Mouse (Mus musculus) liver, embryonic 14.5 days (tissue): ENCODE data around the gene Naa38. TPM values are rescaled to one million over a fixed set of nuclear protein-coding genes. Genes with fewer than 3 reads are reported as not detected.
A peak's percentile ranks its signal among the peaks of the same experiment; 100 is the strongest.

ENCODE experiments used
- ATAC-seq: fragments of 200-750 bp; cut with Nextera tagmentation; 2 replicates; pipeline ENCODE4 v1.8.0; 2017; ENCODE audit warnings: moderate number of reproducible peaks, mild to moderate bottlenecking, moderate library complexity; ENCODE audit not compliant: insufficient read depth
- DNase-seq, 3 experiments: peaks; one replicate each; pipeline ENCODE4 v3.0.0-alpha.2; 2012 to 2013; ENCODE audit warnings: low read depth in 3 of 3, low spot score in 3 of 3
- H3K27ac ChIP-seq: fragments of 300-500 bp; sonication (generic); 2 replicates; pipeline ENCODE4 v1.5.1; 2014; ENCODE audit warnings: moderate library complexity, mild to moderate bottlenecking, control low read depth, inconsistent platforms
- H3K27me3 ChIP-seq: fragments of 300-500 bp; sonication (generic); 2 replicates; pipeline ENCODE4 v1.6.1; 2014; ENCODE audit warnings: mild to moderate bottlenecking, low read length, moderate library complexity; ENCODE audit not compliant: control insufficient read depth, insufficient read depth
- H3K36me3 ChIP-seq: fragments of 300-500 bp; sonication (generic); replicated peaks from 2 replicates; pipeline ENCODE4 v1.6.1; 2014; ENCODE audit warnings: low read depth; ENCODE audit not compliant: control insufficient read depth, insufficient read depth
- H3K4me1 ChIP-seq, 2 experiments: fragments of 200-500 bp in 1 of 2; fragments of 300-500 bp in 1 of 2; sonication (generic) in 1 of 2; replicated peaks; 2 replicates each; pipeline ENCODE4 v1.6.1; 2012 to 2014; ENCODE audit warnings: antibody characterized with exemption in 1 of 2, inconsistent platforms in 1 of 2, low read length in 1 of 2; ENCODE audit not compliant: control insufficient read depth in 2 of 2, insufficient read depth in 2 of 2
- H3K4me2 ChIP-seq: fragments of 300-500 bp; sonication (generic); 2 replicates; pipeline ENCODE4 v1.6.1; 2014; ENCODE audit warnings: low read depth, mild to moderate bottlenecking, control low read depth, moderate library complexity
- H3K4me3 ChIP-seq, 2 experiments: fragments of 200-500 bp in 1 of 2; fragments of 300-500 bp in 1 of 2; sonication (generic) in 1 of 2; 2 replicates each; pipeline ENCODE4 v1.5.1; 2012 to 2014; ENCODE audit warnings: low read depth in 2 of 2, low read length in 2 of 2, mild to moderate bottlenecking in 2 of 2, control low read depth in 1 of 2, inconsistent platforms in 1 of 2, moderate library complexity in 1 of 2; ENCODE audit not compliant: insufficient read depth in 1 of 2
- H3K9ac ChIP-seq: fragments of 300-500 bp; sonication (generic); replicated peaks from 2 replicates; pipeline ENCODE4 v1.6.1; 2014; ENCODE audit warnings: mild to moderate bottlenecking, control low read depth, moderate library complexity
- H3K9me3 ChIP-seq: fragments of 300-500 bp; sonication (generic); 2 replicates; pipeline ENCODE4 v1.6.1; 2016; ENCODE audit warnings: low read length, mixed read lengths; ENCODE audit not compliant: control insufficient read depth
- CTCF ChIP-seq: IDR thresholded peaks from 2 replicates; pipeline ENCODE4 v1.5.1; 2016; ENCODE audit warnings: antibody characterized with exemption, low read depth, control low read depth
- EP300 ChIP-seq: IDR thresholded peaks from 2 replicates; pipeline ENCODE4 v1.6.1; 2016; ENCODE audit warnings: antibody characterized with exemption, low read depth
- WGBS: fragments of 180-500 bp; shearing (Covaris S2); extraction: QIAGEN DNeasy Blood & Tissue Kit; methylation state at CpG from one replicate; pipeline ENCODE4 v1.1.7; 2014; ENCODE audit not compliant: insufficient replicate concordance; 5-methylcytosine and 5-hydroxymethylcytosine counted together
- polyA plus RNA-seq, 2 experiments: library from polyadenylated mRNA; depleted of rRNA in 1 of 2; stranded (reverse) in 1 of 2; unstranded in 1 of 2; fragments of >200 nt; fragmentation: Nextera tagmentation in 1 of 2; extraction: Ambion mirVana in 1 of 2; gene quantifications; 2 replicates each; pipeline versions ENCODE4 v1.2.1 to v1.2.3; 2012 to 2014

Naa38 gene
- polyA plus RNA-seq, 2 experiments: 70.9 to 120 TPM

DNA sequence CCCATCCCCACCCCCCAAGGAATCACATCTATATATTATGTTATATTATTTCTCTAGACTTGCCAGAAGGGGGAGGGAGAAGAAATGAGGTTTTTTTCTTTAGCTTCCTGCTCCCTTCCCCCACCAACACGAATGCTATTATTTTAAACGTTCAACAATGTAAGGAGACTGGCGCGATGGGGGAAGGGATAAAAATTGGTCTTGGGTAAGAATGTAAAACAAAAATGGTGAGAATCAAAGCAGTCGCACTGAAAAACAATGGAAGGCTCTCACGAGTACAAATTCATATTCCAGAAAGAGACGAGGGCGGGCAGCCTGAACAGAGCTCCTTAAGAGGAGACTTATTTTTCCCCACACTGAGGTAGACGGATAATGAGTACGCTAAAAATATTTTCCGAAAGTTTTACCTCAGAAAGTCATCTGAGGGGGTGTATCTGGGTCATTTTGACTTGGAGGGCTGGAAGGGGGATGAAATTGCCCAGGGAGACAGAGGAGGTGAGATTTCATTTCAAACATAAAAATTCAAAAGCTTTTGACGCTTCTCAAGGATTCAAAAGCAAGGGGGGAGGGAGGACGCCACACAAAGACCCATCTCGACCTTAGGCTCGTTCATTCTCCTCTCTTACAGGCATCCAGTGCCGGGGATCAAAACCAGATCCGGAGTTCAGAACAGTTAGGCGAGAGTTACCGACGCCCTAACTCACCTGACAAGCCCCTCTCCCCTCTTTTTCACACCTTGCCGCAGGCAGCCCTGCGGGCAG lies 28.3 kb upstream of the Naa38 start:
- ATAC-seq (no peak), DNase-seq (no peak)
- peak overlapping the region; percentile 89 for H3K4me2 ChIP-seq
- no peaks in the 10 kb centered on the region for H3K9me3 ChIP-seq
- peak overlapping the region; percentile 8 for H3K27ac ChIP-seq
- peaks cover 31 to 34% of the 10 kb centered on the region in 2 experiments for H3K4me1 ChIP-seq
- under 1% methylated on average over 22 of the region's 22 CpGs for WGBS
- no peaks in the 10 kb centered on the region for H3K36me3 ChIP-seq
- TF ChIP-seq CTCF: no peak
- TF ChIP-seq EP300: no peak
- peaks cover 35% of the 10 kb centered on the region for H3K27me3 ChIP-seq
- H3K4me3 ChIP-seq: peak overlapping the region; percentile 27 to 77
- peak overlapping the region; percentile 39 for H3K9ac ChIP-seq

DNA sequence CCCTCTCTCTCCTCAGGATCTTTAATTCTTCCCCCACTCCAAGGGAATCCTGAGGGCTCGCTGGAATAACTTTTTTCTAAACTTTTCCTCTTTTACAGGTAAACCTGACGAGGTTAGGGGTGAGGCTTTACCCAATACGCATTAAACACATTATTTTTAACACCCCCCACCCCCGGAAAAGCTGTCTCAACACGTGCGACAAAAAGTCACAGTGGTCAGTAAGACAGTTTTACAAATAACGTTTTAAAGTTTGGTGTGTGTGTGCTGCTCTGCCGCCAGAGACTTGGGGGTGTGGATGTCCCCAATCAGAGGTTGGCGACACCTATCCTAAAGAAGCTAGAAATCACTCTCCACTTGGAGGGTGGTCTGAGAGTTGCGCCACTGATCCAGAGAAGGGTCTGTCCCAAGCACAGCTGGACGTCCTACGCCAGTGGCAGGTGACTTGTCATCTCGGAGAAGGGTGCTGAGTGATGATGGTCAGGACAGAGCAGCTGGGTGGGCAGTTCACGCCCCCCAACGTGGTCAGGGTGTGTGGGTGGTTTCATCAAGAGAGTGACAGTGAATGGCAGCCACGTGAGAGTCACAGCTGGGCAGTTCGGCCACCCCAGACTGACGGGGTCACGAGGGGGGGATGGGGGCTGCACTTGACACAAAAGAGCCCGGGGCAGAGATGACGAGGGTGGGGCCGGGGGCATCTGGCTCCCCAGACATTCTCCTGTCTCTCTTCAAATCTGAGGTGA lies 27.5 kb upstream of the Naa38 start:
- Histone ChIP-seq H3K9me3 (no peaks in the 10 kb centered on the region), H3K9ac (peak overlapping the region; percentile 85), H3K4me2 (peak overlapping the region; percentile 89), H3K36me3 (no peaks in the 10 kb centered on the region), H3K27ac (no peak overlapping the region; the same call in 1 of the 2 replicates), H3K4me3 (peak overlapping the region; percentile 73 to 77), H3K27me3 (peaks cover 35% of the 10 kb centered on the region), H3K4me1 (peaks cover 39 to 41% of the 10 kb centered on the region in 2 experiments)
- no peak for TF ChIP-seq CTCF
- no peak for TF ChIP-seq EP300
- ATAC-seq (no peak), DNase-seq (no peak)
- WGBS: 2% methylated on average over 22 of the region's 22 CpGs

DNA sequence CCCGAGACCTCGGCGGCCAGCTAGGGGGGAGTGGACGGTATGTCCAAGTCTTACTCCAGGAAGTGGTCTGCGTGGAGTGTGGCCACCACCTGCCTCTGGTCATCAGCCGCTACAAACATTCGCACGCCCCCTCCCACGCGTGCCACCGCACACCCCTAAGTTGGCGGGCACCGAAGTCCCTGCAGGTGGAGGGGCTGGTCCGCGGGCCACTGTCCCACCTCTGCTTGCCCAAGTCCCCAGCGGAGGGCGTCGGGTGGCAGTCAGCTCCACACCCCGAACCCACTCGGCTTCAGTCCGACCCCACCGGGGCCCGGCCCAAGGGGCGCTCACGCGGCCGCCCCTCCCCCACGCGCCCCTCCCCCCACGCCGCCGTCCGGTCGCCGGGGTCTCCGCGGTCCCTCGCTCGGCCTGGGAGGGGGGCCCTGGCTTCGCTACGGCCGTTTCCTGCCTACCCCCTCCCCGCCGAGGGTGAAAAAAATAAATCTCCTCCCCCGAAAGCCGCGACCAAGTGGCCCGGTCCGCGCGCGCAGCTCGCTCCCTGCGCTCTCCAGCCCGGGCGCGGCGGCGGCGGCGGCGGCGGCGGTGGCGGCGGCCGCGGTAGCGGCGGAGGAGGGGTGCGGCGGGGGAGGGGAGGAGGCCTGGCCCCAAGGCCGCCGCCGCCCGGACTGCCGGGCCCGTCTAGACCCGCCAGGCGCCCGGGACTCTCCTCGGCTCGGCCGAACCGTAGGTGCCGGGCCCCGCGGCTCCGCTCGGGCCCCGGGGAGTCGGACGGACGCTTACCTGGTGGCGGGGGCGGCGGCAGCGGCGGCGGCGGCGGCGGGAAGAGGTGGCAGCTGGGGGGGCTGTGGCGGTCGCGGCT lies 26.7 kb upstream of the Naa38 start:
- Histone ChIP-seq H3K9me3 (no peaks in the 10 kb centered on the region), H3K4me3 (peak overlapping the region; percentile 73 to 77), H3K4me1 (peaks cover 47 to 49% of the 10 kb centered on the region in 2 experiments), H3K36me3 (no peaks in the 10 kb centered on the region), H3K27me3 (peaks cover 35% of the 10 kb centered on the region), H3K27ac (peak overlapping the region; percentile 30; the same call in 1 of the 2 replicates), H3K4me2 (peak overlapping the region; percentile 89), H3K9ac (peak overlapping the region; percentile 85)
- ATAC-seq (no peak; the same call in 1 of the 2 replicates), DNase-seq (no peak)
- WGBS: under 1% methylated on average over 68 of the region's 106 CpGs
- TF ChIP-seq EP300 (no peak), CTCF (no peak)

DNA sequence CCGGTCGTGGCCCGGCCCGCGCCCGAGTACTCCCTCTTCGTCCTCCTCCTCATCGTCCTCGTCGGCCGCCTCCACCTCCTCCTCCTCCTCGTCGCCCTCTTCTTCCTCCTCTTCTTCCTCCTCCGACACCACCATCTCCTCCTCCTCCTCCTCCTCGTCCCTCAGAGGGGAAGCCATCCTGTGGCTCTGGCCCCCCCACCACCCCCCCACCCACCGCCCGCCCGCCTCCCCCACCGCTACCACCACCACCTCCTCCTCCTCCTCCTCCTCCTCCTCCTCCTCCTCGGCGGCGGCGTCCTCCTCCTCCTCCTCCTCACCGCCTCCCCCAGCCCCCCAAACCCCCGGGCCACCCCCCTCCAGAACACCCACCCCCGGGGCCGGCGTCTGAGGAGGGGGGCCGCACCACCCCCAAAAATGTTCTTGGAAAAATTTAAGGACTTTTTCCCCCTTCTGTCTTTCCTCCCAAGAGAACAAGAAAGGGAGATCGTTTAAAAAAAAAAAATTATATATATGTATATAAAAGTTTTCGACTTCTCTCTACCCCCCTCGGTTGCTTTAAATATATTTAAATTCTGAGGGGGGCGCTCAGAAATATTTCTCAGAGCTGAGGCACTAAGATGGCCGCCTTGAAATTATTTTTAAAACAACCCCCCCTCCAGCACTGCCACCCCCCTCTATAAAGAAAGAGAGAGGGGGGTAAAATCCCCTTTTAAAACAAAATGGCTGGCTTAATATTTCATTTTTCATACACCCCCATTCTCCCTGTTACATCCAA lies 25.9 kb upstream of the Naa38 start, which contains the start of gene Chd3:
TSS of gene Chd3 (minus strand) at position 192 of the 775 bp plus-strand sequence.
- H3K4me1 ChIP-seq: peaks cover 55 to 57% of the 10 kb centered on the region in 2 experiments
- peaks cover 35% of the 10 kb centered on the region for H3K27me3 ChIP-seq
- peak within 1 kb of the TSS; percentile 73 to 77 for H3K4me3 ChIP-seq
- H3K27ac ChIP-seq: peak within 1 kb of the TSS; percentile 30; the same call in 1 of the 2 replicates
- DNase-seq (no peak), ATAC-seq (no peak)
- peak within 1 kb of the TSS; percentile 85 for H3K9ac ChIP-seq
- peak within 1 kb of the TSS; percentile 89 for H3K4me2 ChIP-seq
- TF ChIP-seq EP300 (no peak), CTCF (no peak)
- WGBS: 5% methylated on average over 20 of the region's 34 CpGs
- H3K36me3 ChIP-seq: no peaks in the 10 kb centered on the region
- H3K9me3 ChIP-seq: no peaks in the 10 kb centered on the region
